Mouse (Mus musculus) frontal cortex, postnatal 25 days (tissue): ENCODE results near the gene Slc35f6.
A peak's percentile ranks its signal among the peaks of the same experiment; 100 is the strongest.

Experiments used
- DNase-seq, 2 experiments: peaks; one replicate each; pipeline ENCODE4 v3.0.0; 2022; ENCODE audit warnings: low spot score in 2 of 2

Slc35f6 gene

DNA sequence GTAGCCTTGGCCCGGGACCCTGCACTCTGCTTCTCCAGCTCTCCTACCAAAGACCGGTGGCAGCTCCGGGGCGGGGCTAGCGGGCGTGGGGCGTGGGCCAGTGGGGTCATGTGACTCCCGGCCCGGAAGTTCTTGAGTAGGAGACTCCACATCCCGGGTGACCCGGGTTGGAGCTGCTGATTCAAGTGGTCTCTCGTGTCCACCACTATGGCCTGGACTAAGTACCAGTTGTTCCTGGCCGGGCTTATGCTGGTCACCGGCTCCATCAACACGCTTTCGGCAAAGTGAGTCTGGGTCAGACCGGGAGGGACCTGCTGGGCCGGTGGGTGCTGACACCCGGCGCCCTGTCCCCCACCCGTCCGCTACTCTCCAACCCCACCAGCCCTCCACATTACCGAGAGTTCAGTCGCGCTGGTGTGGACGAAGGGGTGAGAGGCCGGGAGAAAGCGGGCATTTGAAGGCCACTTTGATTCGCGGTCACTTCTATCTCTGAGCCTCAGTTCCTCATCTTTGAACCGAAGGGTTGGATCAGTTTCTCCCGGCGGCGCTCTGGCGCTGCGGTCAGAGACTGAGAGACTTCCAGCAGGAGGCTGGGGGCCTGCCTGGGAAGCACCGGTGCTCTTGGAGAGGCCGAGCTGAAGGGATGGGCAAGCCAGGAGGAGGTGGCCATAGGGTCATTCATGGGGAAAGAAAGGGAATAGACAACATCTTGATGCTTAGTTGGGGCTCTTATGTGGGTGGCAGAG lies at the start of gene Slc35f6:
Slc35f6 (plus strand) TSS at position 119 of the 746 bp plus-strand sequence.
- DNase-seq = peak; percentile 86 to 88

DNA sequence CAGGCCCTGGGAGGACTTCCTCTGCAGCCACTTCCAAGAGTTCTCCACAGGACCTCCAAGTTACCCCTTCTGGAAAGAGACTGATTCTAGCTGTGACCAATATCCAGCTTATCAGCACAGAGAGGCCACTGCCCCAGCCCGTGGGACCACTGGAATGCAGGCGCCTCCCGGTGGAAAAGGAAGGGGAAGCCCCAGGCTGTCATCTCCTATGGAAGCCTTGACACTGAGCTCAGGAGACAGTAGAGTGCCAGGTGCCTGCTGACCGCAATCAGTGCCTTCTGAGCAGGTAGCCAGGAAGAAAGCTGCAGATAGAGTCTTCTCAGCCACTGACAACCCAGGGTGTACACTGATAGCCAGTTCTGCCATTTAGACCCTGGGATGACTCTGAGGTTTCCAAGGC lies 46.3 kb upstream of the Slc35f6 start:
- no peak for DNase-seq

GRCm38 (mm10) chr5:30603255-30603654 lies 44.5 kb upstream of the Slc35f6 start:
- DNase-seq = no peak

DNA sequence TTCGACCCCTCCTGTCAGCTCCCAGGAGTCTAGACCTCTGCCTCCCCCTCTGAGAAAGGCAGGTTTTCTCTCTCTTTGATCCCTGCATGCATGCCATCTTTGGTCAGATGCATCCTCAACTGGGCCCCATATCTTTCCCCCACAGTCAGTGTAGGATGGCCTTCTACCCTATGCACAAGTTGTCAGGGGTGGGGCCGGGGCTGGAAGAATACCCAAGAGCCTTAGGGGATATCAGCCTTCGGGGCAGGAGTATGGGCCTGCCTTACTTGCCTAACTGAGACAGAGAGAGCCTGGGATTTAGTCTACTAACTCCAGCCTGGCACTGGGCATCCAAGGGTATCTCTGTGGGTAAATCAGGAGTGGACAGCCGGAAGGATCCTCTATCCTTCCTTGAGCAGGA lies 43.8 kb upstream of the Slc35f6 start:
- DNase-seq = no peak

DNA sequence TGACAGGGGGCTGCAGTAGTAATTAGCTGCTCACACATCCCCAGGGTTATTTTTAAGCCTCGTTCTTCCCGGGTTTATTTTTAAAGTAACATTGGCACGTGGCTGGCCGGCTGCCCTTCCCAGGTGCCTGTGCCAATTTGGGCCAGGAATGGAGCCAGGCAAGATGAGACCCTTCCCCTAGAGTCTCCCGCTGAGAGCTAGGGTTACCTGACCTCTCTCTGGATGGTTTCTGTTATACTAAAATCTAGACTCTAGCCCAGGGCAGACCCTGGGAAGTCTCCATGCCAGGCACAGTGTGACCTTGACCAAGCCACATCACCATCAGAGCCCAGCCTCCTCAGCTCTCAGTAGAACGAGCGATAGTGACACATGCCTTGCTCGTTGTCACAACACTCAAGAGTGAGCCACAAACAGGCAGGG lies 43.0 kb upstream of the Slc35f6 start:
- no peak for DNase-seq

GRCm38 (mm10) chr5:30605649-30606048 lies 42.1 kb upstream of the Slc35f6 start:
- no peak for DNase-seq

DNA sequence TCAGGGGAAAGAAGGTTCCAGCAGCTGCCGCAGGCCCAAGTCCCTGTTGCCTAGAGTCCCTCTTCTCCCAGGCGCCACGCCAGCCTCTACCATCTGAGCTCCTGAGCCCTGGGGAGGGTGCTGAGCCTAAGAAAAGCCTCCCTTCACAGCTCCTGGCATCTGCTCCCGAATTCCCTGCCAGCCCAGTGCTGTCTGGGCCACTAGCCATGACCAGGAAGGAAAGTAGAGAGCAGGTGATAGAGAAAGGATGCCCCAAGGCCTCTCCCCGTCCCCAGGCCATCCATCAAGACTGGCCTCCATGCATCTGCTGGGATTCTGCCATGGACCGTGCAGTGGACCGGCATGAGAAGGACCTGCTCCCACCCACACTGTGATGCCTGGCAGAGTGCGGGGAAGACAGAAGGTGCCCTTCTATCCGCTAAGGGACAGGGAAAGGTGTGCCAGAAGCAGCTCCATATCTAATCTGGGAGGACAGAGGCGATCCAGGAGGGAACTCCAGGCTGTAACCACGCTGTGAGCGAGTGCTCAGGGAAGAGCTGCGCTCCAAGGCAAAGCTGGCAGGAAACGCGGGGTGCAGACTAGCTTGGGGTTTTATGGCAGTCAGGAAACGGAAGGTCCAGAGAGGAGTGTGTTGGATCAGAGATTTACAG lies 41.2 kb upstream of the Slc35f6 start:
- peak; percentile 55 to 62 for DNase-seq

- DNase-seq = no peak
These were observed 38.6 kb upstream of the Slc35f6 start for GRCm38 (mm10) chr5:30609094-30609493.

DNA sequence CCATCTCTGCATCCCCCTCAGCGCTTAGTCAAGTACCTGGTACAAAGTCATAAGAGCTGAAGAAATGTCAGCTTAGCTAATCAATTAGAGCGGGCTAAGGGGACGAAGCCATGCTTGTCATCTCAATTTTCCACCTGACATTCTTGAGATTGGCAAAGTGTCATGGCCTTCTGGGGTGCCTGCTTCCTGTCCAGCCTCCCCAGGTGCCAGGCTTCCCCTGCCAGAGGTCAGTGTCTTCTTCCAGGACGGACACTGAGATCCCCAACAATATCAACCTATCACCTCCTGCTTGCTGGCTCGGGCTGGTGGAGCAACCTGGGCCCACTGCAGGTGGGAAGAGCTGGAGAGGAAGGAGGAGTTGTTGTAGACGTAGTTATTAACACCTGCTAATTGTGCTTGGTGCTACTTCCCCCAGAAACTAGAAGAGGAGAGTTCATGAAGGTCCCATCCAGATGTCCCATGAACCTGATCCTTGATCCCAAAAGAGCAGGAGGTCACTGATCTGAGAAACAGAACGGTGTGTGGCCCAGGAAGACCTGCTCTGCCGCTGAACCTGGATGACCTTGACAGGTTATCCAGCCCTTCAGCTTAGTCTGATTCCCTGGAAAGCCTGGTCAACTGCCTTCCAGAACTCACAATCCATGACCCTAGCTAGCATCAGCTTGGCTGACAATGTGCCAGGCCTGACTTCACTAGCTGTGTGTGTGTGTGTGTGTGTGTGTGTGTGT lies 37.7 kb upstream of the Slc35f6 start:
- no peak for DNase-seq

GRCm38 (mm10) chr5:30611091-30611490 lies 36.6 kb upstream of the Slc35f6 start:
- no peak for DNase-seq

GRCm38 (mm10) chr5:30611689-30612088 lies 36.0 kb upstream of the Slc35f6 start:
- no peak for DNase-seq

GRCm38 (mm10) chr5:30612575-30612974 lies 35.2 kb upstream of the Slc35f6 start:
- no peak for DNase-seq

- DNase-seq = no peak
These were observed 34.5 kb upstream of the Slc35f6 start for GRCm38 (mm10) chr5:30613242-30613641.

- DNase-seq = no peak
These were observed 33.5 kb upstream of the Slc35f6 start for GRCm38 (mm10) chr5:30614221-30614620.

DNA sequence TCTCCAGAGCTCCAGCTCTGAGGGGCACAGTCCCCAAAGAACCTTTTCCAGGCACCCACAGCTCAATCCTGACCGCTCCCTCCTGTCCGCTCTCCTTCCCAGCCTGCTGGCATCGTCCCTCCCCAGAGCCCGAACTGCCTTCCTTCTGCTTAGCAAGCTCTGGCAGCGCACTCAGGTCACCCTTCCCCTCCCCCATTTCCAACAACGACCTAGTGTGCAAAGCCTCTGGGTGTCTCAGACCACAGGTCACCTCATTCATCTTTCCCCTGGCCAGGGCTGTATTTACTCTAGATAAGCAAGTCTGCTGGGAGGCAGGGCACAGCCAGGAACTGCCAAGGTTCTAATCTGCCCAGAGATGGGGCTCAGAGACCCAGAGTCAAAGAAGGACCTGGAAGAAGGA lies 32.3 kb upstream of the Slc35f6 start:
- DNase-seq = no peak

DNA sequence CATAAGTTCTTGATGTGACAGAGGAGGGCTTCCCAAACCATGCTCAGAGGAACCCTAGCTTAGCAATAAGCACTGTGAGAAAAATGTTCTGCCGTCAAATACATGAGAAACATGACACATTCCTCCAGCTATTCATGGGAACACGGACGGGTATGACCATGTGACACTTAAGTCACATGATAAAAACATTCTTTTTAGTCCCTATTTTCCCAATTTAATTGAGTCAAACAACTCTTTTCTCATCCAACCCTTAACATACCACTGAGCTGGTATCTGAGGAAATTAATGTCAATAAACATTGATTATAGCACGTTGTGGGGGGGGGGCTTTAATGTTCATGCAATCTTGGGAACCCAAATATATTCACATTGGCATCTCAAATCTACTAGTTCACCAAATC lies 31.9 kb upstream of the Slc35f6 start:
- DNase-seq = no peak

GRCm38 (mm10) chr5:30616644-30617043 lies 31.1 kb upstream of the Slc35f6 start:
- no peak for DNase-seq

GRCm38 (mm10) chr5:30617357-30617756 lies 30.4 kb upstream of the Slc35f6 start:
- no peak for DNase-seq

DNA sequence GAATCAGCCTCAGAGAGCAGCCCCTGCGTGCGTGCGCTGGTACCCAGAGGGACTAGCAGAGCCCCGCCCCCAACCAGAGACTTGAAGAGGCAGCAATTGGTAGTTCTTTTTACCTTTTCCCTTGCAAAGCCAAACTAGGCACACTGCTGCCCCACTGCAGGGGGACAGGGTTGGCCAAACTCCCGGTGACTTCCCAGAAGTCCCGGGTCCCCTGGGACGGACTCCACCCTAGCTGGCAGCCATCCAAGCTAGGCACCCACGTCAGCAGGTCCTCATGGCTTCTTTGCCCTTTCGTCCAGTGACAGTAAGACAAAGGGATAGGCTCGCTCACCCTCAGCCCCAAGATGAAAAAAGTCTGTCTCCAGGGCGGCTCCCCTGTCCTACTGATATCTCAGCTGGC lies 29.9 kb upstream of the Slc35f6 start:
- no peak for DNase-seq

DNA sequence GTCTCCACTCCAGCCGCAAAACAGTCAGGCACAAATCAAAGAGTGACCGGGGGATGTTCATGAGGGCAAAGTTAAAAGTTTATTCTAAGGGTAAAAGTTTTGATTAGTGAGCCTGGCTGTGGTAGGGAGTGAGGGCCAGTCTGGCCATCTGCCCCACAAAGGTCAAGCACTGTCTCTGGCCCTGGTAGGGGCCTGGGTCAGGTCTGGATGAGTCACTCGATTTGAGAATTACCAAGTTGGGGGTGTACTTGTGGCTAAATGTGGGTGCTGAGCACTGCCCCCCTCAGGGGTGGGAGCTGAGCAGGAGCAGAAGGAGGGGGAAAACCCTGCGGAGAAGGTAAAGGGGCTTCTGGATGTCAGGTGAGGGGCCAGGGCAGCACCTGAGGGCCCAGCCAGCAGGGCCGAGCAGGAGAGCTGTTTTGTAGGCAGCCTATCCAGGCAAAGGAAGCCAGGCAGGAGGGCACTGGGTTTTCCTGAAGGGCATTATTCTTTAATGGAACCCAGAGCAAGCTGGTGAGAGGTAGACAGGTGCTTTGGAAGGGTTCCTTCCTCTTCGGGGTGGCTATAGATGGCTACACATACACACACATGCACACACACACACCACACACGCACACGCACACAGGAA lies 29.2 kb upstream of the Slc35f6 start:
- DNase-seq = no peak

GRCm38 (mm10) chr5:30619211-30619610 lies 28.5 kb upstream of the Slc35f6 start:
- DNase-seq = no peak

- DNase-seq = no peak
These were observed 27.2 kb upstream of the Slc35f6 start for GRCm38 (mm10) chr5:30620567-30620966.
